Mouse (Mus musculus): ENCODE measurements around the gene Frem2.

Frem2 gene

DNA sequence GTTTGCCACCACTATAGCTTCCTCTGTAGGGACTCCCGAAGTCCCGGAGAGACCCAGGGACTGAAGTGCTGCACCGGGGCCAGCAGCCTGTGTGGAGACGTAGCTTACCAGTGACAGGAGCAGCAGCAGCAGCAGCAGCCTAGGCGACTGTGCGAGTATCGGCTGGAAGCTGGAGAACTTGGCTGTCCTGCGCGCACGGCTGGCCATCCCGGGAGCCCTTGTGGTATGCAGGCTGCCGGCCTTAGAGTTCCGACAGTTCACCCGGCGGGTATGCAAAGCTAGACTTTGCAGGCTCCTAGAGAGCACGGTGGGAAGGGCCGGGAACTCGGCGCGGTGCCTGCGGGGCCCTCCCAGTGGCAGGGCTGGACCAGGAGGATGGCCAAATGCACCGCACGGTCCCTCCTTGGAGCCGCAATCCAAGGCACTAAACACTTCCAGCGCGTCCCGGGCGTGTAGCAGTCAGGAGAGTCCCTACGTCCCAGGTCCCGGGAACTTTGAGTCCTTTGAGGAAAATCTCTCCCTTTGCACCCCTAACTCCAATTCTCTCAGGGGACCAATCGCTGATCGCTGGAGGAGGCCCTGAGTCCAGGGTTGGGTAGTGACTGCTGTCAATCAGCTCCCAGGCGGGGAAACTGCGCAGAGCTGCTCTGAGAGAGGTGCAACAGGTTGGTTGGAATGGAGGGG is at the start of gene Frem2:
TSS of gene Frem2 (minus strand) at position 478 of the 684 bp plus-strand sequence.
- CTCF ChIA-PET, result no interaction called here

DNA sequence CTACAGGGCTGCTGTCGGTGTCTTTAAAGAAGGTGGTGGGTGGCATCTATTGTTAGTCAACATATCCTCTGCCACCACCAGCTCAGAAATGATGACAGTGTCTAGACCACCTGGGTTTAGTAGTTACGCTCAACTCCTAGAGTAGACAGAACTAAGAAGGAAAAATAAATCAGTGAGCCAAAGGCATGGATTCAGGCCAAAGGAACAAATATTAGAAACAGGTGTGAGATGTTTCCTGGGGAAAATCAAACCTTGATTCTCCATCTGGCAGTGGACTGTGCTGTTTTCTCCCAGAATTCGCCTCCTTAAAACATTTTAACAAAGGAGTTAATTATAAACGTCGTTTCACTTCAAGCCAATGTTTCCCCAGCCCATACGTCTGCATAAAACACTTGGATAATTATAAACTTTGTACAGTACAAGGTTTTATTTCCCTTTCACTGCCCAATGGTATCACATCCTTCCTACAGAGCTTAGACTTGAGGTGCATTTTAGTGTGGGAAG is 48.9 kb upstream of the Frem2 start:
- CTCF ChIA-PET, result no interaction called here

DNA sequence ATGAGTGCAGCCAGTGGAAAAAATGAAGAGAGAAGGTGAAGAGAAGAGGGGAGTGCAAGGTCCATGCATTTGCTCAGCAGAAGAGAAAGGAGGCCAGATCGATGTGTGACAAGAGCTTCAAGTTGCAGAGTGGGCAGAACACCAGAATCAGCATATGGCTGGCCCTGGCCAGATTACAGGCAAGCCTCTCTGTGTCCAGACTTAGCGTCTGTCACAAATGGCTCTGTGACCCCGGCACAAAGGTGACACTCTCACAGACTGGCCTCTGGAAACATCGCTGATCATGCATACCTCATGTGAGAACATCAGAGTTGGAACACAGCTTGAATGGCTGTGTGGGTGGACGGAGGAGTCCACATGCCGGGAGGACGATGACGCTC is 46.0 kb upstream of the Frem2 start:
- CTCF ChIA-PET, result no interaction called here

DNA sequence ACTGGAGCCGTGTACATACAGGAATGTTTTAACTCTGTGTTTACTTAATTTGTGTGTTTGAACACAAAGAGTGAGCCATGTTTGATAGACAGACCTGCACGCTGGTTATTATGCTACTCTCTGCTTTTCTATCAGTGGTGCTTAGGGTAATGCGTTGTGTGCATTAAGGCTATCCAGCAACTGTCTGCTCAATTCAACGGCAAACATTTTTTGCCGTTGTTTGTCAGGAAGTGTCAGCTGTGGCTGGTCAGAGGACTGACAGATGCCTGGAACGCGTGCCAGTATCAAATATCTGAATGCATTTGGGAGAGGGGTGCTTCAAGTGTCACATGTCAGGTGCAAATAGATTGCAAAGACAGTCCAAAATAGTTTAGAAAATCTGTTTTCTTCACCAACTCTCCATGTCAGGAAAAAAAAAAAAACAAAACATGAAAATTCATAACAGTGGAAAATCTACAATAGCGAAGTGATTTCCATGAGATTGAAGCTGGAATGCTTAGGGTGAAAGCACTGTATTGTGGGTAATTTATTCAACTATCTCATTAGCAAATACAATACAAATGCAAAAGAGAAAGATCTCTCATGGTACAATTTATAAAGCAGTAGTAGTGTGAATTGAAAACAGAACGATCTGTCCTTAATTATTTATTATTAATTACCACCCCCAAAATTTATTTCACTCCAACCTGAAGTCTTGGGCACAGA is 45.4 kb upstream of the Frem2 start:
- CTCF ChIA-PET, result interaction anchor here (0.6 kb wide), 1 partner anchor 69 kb away, joined by 3 read pairs; no protein-coding TSS in a partner anchor

DNA sequence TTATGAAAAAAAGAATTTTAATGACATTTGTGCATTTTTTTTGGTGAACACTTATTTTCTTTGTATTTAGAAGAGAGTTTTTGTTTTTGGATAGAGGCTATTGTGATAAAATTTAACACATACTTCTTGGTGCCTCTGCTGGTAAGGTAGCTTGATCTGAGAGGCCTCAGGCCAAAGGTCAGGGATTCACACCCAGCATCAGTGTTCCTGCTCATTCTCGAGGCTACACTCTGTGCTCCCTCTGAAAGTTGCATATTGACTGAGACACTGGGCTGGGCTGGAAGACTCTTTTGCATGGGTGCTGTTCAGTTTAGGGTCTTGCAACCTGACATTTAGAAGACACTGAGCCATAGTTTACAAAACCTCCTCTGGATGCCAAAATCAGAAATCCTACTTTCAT is 44.8 kb upstream of the Frem2 start:
- CTCF ChIA-PET, result interaction anchor here (0.6 kb wide), 2 partner anchors 11 to 69 kb away, joined by 3 to 4 read pairs; no protein-coding TSS in a partner anchor

DNA sequence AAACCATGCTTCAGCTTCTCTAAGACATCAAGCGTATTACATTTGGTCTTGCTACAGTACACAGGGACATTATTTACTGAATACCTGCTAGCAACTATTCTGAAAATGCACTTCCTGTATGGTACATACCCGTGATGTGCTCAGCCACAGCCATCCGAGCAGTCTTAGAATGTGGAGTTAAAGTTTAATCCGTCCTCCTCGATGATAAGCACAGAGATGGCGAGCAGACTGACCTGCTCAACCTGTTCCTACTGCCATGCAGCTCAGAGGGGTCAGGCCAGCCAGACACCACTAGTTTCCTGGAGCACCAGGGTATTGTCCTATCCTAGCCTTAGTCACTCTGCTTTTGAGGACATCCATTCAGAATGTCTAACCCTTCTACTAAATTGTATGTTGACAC is 30.6 kb upstream of the Frem2 start:
- CTCF ChIA-PET, result no interaction called here

DNA sequence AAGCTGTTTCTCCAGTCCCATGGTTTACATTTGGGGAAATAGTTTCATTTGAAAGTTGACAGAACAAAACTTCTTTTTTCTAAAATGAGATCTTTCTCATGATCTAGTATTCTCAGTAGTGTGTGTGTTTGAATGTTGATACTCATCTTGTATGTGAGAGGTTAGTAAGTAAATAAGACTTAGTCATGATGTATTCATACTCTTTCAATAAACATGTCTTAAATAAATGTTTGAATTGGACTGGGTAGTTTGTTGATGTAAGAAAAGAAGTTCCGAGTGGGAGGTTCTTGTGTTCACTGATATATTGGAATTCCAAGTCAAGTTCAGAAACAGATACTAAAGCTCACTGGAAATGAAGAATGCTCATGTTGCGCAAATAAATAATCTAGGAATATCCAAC is 25.1 kb upstream of the Frem2 start:
- CTCF ChIA-PET, result no interaction called here

DNA sequence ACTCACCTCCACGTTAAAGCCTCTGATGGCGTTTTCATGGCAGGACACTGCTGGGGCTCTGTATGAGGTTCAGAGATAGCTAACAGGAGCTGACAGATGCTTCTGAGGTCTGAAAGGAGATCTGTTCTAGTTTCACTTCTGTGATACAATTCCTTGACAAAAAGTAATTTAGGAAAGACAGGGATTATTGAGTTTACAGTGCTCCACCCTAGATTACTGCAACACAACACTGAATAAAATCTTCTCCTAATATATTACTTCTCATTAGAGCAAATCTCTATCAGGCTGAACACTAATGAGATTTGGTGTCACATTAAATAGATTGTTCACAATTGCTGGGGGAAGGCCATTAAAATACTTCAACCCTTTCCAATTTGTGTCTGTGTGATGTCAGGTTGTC is 23.7 kb upstream of the Frem2 start:
- CTCF ChIA-PET, result no interaction called here

DNA sequence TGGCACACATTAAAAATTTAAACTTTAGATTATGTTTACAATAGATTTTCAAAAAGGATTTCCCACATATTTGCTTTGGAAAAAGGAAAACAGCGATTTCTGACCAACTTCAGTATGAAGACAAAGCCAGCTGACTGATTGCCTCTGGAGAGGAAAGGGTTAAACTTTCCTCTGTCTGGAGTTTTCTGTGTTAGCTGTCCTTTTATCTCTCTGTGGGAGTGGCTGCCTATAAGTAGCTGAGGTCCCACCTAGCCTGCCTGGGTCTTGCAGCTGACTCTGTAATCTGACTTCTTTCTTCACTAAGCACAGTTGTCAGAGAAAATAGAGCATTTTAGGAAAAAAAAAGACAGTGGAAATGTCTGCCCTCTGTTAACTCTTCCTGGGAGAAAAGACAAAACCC is 17.1 kb upstream of the Frem2 start:
- CTCF ChIA-PET, result no interaction called here

DNA sequence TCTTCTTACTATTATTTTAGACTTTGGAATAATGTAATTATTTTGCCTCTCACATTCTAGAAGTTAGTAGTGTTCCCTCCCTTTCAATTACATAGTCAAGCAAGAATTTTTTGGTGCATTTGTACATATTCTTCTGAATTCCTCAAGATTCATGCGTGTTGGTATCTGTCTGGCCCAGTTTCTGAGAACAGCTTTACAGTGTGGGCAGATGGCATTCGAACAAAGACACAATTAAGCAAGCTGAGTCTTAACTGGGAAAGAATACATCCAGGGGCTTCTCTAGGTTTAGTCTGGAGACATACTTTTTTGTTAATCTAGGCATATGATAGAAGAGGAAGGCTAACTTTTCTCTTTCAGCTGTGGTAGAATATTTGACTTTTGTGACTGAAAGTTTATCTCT is 12.6 kb upstream of the Frem2 start:
- CTCF ChIA-PET, result no interaction called here

DNA sequence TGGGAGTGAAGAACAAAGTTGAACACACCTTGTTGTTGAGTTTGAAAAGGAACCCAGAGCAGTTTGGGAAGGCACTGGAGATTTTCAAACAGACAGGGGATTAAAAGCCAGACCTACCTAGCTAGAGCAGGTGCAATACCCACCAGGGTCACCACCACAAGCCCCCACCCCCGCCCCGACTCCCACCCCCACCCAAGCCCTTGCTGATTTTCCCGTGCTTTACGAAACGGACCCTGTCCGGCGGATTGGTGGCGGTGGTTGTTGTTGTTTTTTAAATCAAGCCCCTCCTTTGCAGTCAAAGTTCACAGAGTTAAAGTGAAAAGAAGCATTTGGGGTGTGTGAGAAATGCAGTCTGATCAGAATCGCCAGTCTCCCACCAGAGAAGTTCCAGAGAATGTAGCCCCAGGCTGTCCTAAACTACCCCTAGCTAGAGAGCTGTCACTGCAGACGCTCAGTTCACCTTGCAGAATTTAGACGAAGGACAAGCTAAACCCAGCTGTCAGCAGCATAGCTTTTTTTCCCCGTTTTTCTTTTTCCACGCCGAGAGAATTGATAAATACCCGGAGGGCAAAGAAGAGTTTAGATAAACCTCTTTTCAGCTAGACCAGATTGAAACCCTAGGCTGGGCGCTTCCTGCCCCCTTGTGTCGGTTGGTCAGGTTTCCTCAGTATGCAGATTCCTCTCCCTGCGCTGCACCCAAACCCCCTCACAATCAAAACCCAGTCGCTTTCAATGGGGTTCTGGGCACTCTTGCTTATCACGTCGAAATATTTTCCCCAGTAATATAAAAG is 784 bp upstream of the Frem2 start:
- CTCF ChIA-PET, result no interaction called here

DNA sequence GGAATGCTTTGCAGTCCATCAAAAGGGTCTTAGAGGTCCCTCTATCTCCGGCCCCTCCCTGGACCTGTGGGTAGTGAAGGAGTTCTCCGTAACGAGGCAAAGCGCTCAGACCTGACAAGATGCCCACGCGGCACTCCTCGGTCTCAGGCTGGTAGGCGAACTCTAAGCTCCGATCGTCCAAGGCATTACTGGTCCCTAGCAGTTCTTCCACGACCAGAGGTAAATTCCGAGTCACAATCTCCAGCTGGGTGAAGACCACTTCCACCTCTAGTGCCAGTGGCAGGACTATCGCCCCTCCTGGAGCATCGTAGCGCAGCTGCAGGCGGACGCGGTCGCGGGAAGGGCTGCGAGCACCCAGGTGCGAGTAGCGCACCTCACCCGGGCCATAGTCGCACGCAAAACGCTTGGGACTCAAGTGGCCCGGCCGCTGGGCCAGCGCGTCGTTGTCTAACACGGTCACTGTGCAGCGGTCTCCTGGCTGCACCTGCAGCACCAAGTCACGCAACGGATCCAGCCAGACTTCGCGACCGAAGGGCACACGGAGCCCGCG is 752 bp downstream of the Frem2 start:
- CTCF ChIA-PET, result no interaction called here

DNA sequence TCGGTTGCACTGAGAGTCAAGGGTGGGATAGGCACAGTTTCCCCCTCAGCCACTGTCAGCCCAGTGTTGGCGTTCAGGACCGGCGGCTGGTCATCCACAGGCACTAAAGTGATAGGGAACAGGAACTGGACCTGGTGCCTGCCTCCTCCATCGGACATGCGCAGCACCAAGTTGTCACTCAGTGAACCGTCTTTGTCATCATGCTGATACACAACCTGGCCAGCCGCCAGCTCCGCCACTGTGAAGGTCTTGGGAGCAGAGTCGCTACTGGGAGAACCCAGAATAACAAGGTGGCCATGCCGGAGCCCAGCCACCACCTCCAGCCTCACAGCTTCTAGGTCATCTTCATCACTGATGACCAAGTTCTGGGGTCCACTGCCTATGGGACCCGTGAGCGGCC is 1.8 kb downstream of the Frem2 start:
- CTCF ChIA-PET, result no interaction called here

DNA sequence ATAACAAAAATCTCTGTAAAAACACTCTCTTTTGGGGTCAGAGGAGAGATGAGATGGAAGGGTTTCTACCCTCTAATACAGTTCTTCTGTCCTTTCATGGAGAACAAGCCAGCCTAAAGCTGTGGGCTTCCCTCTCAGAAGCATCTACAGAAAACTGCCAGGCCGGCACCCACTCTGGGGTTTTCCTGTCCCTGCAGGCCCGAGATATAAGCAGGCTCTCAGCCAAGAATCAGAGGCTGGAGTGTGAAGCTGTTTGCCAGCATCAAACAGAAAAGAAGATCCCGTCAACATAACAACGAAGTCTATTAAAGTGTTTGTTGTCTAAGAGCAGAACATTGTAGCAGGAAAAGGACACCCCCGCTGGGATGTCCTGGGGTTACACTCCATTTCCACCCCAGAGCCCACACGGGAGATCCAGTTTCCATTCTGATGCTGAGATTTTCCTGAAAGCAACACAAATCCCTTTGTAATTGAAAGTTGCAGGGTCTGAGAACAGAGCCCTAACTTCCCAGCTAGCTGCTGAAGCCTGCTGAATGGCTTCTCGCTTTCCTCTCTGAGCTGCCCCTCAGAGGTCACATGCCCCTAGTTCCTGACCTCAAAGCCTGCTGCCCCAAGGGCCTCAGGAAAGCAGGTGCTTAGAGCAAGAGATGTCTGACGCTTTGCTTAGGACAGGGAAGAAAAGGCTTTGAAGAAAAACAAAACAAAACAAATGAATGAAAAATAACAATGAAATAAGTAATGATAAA is 7.0 kb downstream of the Frem2 start:
- CTCF ChIA-PET, result no interaction called here

DNA sequence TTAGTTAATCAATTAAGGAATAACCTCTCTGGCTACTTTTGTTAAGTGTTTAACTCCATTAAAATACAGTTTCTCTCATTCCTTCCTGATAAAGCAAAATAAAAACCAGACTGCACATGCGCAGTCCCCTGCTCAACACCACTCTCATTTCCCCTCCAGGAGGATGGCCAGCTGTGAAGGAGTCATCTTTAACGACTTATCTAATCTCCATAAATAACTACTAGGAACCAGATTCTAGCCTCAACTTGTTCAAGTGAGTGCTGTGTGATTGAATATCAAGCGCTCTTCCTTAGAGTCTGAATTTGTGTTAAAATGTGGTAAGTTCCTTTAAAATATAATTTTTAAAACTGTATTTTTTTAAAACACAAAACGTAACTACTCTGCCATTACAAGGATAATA is 7.7 kb downstream of the Frem2 start:
- CTCF ChIA-PET, result no interaction called here

DNA sequence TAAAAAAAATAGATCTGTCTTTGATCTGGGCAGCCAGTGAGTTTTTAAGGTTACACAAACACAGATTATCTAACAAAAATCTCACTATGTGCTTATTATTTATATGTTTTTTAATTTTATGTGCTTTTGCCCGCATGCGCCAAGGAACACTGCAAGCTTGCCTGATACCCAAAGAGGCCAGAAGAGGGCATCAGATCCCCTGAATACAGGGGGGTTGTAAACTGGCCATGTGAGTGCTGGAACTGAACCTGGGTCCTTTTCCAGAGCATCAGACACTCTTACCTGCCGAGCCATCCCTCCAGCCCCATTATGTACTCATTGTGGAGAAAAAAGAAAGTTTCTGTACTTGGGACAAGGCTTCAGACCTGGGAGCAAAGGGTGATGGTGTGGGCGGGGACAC is 8.3 kb downstream of the Frem2 start:
- CTCF ChIA-PET, result no interaction called here

DNA sequence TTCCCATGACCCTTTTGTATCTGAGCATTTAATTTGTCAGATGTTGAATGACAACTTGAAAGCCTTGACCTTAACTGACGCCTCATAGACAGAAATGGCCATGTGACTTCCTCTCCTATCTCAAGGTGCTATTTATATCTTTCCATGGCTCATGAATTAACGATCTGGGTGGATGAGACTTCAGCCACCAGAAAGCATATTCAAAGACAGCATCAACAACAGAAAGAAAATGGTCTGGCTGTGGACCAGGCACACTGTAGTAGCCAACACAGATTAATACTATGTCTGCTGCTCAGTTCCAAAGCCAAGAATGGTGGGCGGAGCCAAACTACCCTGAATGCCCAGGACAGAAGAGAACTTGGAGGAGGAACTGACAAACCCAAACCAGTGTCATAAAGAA is 21.2 kb downstream of the Frem2 start:
- CTCF ChIA-PET, result no interaction called here

DNA sequence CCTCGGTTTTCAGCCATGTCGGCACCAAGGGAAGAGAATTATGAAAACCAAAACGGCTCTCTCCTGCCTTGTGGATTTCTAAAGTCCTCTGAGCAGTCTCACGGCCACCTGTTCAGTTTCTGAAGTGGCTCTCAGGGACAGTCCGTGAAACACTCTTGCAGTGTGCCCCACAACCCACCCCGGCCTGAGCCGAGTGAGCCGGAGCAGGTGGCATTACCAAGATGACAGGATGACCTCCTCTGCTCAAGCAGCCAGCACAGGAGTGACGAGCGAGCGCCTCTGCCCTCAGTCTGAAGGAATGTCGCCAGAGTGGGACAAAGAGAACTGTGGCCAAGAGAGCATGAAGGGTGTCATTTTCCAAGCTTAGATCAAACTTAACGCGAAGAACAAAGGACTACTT is 26.0 kb downstream of the Frem2 start:
- CTCF ChIA-PET, result no interaction called here

DNA sequence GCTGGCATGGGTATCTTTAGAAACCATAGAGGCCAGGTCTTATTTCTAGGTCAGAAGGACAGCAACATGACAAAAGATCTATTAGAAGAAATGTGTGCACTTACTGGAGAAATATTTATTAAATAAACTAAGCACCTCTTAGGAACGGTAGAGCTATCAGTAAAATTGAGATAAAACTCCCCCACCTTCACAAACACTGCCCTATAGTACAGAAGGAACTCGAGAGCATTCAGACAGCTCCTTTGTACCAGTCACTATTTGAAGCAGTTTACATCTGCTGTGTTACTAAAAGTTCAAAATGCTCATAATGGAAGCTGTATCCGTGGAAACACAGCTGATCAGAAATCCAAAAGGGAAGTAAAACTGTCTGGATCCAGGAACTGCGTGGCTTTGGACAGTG is 26.5 kb downstream of the Frem2 start:
- CTCF ChIA-PET, result no interaction called here

DNA sequence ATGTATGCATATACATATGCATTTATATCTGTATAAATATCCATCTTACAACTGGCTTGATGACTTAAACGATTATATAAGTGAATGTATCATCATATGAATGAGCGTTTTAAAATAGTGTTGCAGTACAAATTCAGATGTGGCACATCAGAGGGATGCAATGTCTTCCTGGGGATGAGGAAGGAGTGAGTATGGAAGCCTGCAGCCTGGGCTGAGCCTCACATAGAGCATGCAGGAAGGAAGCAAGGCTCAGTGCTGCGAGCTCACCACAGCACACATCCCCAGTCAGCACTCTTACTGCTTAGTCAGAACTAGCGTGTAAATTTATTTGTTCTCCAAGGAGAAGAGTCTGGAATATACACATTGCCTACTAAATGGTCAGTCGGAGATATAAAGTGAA is 27.2 kb downstream of the Frem2 start:
- CTCF ChIA-PET, result no interaction called here

DNA sequence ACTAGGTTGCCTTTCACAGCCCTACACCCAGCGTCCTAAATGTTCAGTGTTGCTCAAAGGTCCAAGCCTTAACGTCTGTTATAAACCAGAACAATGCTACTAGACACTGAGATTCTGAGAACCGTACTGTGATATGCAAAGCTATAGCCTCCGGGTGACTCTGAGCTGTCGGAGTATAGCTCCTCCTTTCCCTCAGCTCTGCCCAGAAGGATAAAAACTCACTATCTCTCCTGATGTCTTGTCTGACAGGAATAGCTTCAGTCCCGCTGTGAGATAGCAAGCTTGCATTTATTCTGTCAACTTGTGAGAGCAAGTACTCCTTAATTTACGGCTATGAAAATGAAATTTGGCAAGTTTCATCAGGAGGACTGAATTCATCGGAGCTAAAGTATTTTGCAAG is 33.9 kb downstream of the Frem2 start:
- CTCF ChIA-PET, result no interaction called here

DNA sequence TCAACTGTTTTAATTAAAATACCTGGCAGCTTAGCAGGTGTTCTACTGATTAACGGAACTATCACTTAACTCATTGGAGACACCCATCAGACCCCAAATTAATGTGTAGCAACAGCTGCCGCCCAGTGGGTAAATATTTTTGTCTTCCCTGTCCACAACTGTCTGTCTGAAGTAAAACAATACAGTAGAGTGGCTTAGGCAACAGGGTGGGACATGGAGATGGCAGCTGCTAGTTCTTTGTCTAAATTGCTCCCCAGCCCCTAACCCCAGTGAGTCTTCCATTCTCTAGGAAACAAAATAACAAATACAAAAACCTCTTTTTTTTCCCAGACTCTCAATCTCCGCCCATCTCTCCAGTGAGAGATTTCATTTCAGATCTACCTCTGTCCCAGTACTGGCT is 36.2 kb downstream of the Frem2 start:
- CTCF ChIA-PET, result no interaction called here

Data from spleen, embryonic (tissue).